Mouse (Mus musculus): ENCODE measurements around the gene Col1a1.
"Not testable (repeated sequence)": the region's sequence is repeated elsewhere in the genome, so short reads cannot be mapped to it uniquely, and the experiment has no call there.

The Col1a1 gene

GRCm38 (mm10) chr11:94939280-94939679 is 3.3 kb downstream of the Col1a1 start:
- DNase-seq: peak; percentile 80

GRCm38 (mm10) chr11:94941121-94941520 is 5.1 kb downstream of the Col1a1 start:
- no peak for DNase-seq

- DNase-seq: no peak
Measured at GRCm38 (mm10) chr11:94941776-94942175, 5.8 kb downstream of the Col1a1 start.

GRCm38 (mm10) chr11:94942282-94943023 is 6.4 kb downstream of the Col1a1 start:
- no peak for DNase-seq

GRCm38 (mm10) chr11:94943054-94943453 is 7.0 kb downstream of the Col1a1 start:
- DNase-seq: no peak

- peak; percentile 12 for DNase-seq
Measured at GRCm38 (mm10) chr11:94944295-94944694, 8.3 kb downstream of the Col1a1 start.

- no peak for DNase-seq
Measured at GRCm38 (mm10) chr11:94945236-94945635, 9.2 kb downstream of the Col1a1 start.

GRCm38 (mm10) chr11:94952169-94952568 is 16.1 kb downstream of the Col1a1 start:
- DNase-seq: peak; percentile 39

GRCm38 (mm10) chr11:94955103-94955502 is 19.1 kb downstream of the Col1a1 start:
- DNase-seq: peak; percentile 38

- DNase-seq: no peak
Measured at GRCm38 (mm10) chr11:94957693-94958064, 21.7 kb downstream of the Col1a1 start.

GRCm38 (mm10) chr11:94958065-94958858 is 22.2 kb downstream of the Col1a1 start:
- peak; percentile 38 for DNase-seq

- DNase-seq: no peak
Measured at GRCm38 (mm10) chr11:94962534-94963101, 26.6 kb downstream of the Col1a1 start.

GRCm38 (mm10) chr11:94967419-94967818 is 31.4 kb downstream of the Col1a1 start, which contains the start of gene Hils1:
Hils1 (plus strand) TSS chr11:94967593.
- no peak for DNase-seq

GRCm38 (mm10) chr11:94968187-94968586 is 32.2 kb downstream of the Col1a1 start:
- DNase-seq: no peak

- not testable (repeated sequence) for DNase-seq
Measured at GRCm38 (mm10) chr11:94969709-94970108, 33.7 kb downstream of the Col1a1 start.

- peak; percentile 80 for DNase-seq
Measured at GRCm38 (mm10) chr11:94970210-94970943, 34.4 kb downstream of the Col1a1 start.

- no peak for DNase-seq
Measured at GRCm38 (mm10) chr11:94971895-94972615, 36.0 kb downstream of the Col1a1 start.

GRCm38 (mm10) chr11:94972887-94973286 is 36.9 kb downstream of the Col1a1 start:
- no peak for DNase-seq

- DNase-seq: no peak
Measured at GRCm38 (mm10) chr11:94973313-94973712, 37.3 kb downstream of the Col1a1 start.

- DNase-seq: no peak
Measured at GRCm38 (mm10) chr11:94974951-94975350, 38.9 kb downstream of the Col1a1 start.

- DNase-seq: no peak
Measured at GRCm38 (mm10) chr11:94976199-94976598, 40.2 kb downstream of the Col1a1 start, which contains the start of gene Sgca. Sgca (minus strand) TSS chr11:94976327.
